Mouse (Mus musculus) frontal cortex, postnatal 36 days (tissue): Measurements from ENCODE around the gene Tcstv3.
"Not testable (repeated sequence)": the region's sequence is repeated elsewhere in the genome, so short reads cannot be mapped to it uniquely, and the experiment has no call there.

ENCODE experiments used
- DNase-seq, 2 experiments: peaks; one replicate each; pipeline ENCODE4 v3.0.0; 2022; ENCODE audit warnings: low spot score in 2 of 2

Tcstv3 gene

DNA sequence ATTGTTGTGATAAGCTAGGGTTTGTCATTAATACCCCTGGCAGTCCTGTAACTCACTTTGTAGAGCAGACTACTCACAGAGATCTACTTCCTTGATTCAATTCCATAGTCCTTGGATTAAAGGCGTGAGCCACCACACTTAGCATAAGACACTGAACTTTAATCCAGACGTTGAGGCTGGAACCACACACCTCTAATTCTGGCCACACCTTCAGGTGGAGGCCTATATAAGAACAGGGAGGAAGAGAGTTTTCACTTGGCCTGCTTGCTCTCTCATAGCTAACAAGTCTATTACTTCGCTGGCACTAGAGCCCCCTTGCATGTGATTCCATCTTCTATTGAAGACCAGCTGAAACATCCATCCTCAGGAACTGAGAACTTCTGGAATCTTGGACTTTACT, at the start of gene Tcstv3:
Tcstv3 (plus strand) TSS at position 301 of the 400 bp plus-strand sequence.
- DNase-seq = not testable (repeated sequence)

- not testable (repeated sequence) for DNase-seq
Observed at GRCm38 (mm10) chr13:120277837-120278236, 38.8 kb upstream of the Tcstv3 start.

- DNase-seq = no peak
Observed at GRCm38 (mm10) chr13:120278784-120279183, 37.9 kb upstream of the Tcstv3 start.

GRCm38 (mm10) chr13:120299324-120299894, 17.3 kb upstream of the Tcstv3 start:
- DNase-seq = no peak

DNA sequence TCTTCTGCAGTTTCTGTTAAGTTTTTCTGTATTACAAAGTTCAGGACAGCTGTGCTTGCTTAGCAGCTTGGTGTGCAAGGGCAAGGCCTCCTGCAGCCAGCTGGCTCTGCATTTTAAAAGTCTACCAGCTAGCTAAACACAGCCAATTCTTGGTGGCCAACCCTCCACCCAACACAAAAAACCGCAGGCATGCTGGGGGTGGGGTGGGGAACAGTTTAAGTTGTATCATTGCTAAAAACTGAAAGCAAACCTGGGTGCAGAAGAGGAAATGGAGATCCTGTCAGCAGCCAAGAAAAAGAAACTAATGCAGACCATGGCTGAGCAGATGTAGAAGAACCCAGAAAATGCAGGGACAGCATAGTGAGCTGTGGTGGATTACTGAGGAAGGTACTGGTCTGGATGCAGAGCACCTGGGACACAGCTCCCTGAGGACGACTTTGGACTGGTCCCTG, 16.7 kb upstream of the Tcstv3 start, which contains the start of gene BC147527:
BC147527 (plus strand) TSS at position 402 of the 452 bp plus-strand sequence.
- no peak for DNase-seq

DNA sequence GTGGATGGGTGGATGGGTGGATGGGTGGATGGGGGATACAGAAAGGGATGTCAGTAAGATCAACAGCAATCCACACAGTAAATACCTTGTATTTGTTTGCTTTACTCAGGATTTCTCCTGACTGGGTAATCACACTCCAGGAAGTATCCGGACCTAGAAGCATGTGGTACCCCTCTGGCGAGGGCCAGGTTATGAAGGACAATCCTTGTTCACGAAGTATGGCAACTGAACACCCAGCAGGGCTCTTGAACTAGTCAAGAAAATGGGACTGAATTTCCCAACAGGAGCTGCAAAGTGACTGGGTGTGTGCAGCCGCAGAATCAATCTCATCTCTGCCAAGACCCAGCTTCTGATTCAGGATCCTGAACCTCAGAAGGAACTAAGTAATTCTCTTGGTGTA, 15.8 kb upstream of the Tcstv3 start:
- no peak for DNase-seq

- no peak for DNase-seq
Observed at GRCm38 (mm10) chr13:120310749-120311148, 5.9 kb upstream of the Tcstv3 start.

DNA sequence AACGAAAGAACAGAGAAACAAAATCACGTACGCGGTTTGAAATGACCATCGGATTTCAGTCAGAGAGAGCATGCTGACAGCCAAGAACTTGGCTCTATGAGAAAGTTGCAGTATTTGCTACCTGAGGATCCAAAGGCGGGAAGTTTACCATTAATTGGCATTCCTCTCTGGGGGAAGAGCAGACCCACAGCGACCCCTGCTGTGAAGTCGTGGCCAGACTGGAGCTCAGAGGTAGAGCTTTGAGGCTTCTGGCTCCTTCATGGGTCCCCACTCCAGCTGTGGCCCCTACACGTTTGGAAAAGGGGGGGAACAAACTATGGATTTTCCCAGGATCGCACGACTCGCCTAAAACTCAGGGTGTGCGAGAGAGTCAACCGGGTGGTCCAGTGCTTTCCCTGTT, 3.1 kb upstream of the Tcstv3 start:
- DNase-seq = no peak

DNA sequence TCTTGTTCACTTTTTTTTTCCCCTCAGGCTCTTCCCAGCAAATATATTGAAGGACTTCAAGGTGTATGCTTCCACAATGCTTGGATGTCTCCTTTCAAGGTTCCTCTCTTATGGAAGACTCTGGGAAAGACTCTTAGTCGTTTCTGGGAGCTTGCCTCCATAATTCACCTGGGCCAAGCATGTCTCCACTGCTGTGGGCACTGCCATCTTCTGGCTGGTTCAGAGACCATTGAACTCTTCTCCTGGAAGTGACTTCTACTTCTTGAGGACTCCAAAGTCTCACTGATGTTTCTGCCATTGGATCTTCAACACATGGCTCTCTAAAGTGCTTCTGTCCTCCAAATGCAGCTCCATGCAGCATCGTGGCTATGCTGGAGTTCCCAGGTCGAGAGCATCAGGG, 3.5 kb downstream of the Tcstv3 start:
- no peak for DNase-seq

DNA sequence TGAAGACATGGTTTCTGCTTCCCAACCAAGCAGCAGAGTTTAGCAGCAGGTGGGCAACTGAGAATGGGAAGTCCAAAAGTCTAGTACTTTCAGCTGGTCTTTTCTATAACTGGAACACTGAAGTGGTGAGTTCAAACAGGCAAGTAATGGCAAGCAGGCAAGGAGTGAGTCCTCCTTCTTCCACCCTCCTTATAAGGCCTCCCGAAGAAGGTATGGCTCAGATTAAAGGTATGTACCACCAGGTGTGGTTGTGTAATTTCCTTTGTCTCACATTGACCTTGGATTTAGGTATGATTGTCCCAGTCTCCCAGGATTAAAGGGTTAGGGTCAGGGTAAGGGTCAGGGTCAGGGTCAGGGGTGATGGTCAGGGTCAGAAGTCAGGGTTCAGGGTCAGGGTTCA, 4.0 kb downstream of the Tcstv3 start:
- no peak for DNase-seq
